Mouse (Mus musculus): ENCODE measurements around the gene Mxi1.
"Not testable (repeated sequence)": the region's sequence is repeated elsewhere in the genome, so short reads cannot be mapped to it uniquely, and the experiment has no call there.

The Mxi1 gene

GRCm38 (mm10) chr19:53364963-53365362 is 54.6 kb downstream of the Mxi1 start:
- peak; percentile 55 for DNase-seq (ENCODE audit: low spot score)

GRCm38 (mm10) chr19:53366057-53366775 is 55.9 kb downstream of the Mxi1 start:
- DNase-seq (ENCODE audit: low spot score) = no peak

- no peak for DNase-seq (ENCODE audit: low spot score)
Measured at GRCm38 (mm10) chr19:53366881-53367280, 56.6 kb downstream of the Mxi1 start.

GRCm38 (mm10) chr19:53369469-53370043 is 59.2 kb downstream of the Mxi1 start:
- peak; percentile 69 for DNase-seq (ENCODE audit: low spot score)

- DNase-seq (ENCODE audit: low spot score) = no peak
Measured at GRCm38 (mm10) chr19:53370233-53370632, 59.9 kb downstream of the Mxi1 start.

GRCm38 (mm10) chr19:53371666-53372065 is 61.3 kb downstream of the Mxi1 start, which contains the start of gene Gm10197:
Gm10197 (minus strand) TSS chr19:53371766.
- DNase-seq (ENCODE audit: low spot score) = no peak

- no peak for DNase-seq (ENCODE audit: low spot score)
Measured at GRCm38 (mm10) chr19:53373570-53373969, 63.3 kb downstream of the Mxi1 start.

- no peak for DNase-seq (ENCODE audit: low spot score)
Measured at GRCm38 (mm10) chr19:53375299-53375698, 65.0 kb downstream of the Mxi1 start.

GRCm38 (mm10) chr19:53375816-53376215 is 65.5 kb downstream of the Mxi1 start:
- DNase-seq (ENCODE audit: low spot score) = no peak

GRCm38 (mm10) chr19:53377652-53378051 is 67.3 kb downstream of the Mxi1 start:
- DNase-seq (ENCODE audit: low spot score) = no peak

- DNase-seq (ENCODE audit: low spot score) = no peak
Measured at GRCm38 (mm10) chr19:53378421-53378820, 68.1 kb downstream of the Mxi1 start.

- no peak for DNase-seq (ENCODE audit: low spot score)
Measured at GRCm38 (mm10) chr19:53383336-53383735, 73.0 kb downstream of the Mxi1 start.

GRCm38 (mm10) chr19:53389417-53389816 is 79.1 kb downstream of the Mxi1 start:
- DNase-seq (ENCODE audit: low spot score) = no peak

GRCm38 (mm10) chr19:53389851-53390431 is 79.6 kb downstream of the Mxi1 start:
- DNase-seq (ENCODE audit: low spot score) = peak; percentile 42

- DNase-seq (ENCODE audit: low spot score) = peak; percentile 99
Measured at GRCm38 (mm10) chr19:53390495-53391007, 80.2 kb downstream of the Mxi1 start, which contains the start of gene Smndc1. Smndc1 (minus strand) TSS chr19:53390578.

- no peak for DNase-seq (ENCODE audit: low spot score)
Measured at GRCm38 (mm10) chr19:53391386-53391785, 81.1 kb downstream of the Mxi1 start.

GRCm38 (mm10) chr19:53391787-53392186 is 81.5 kb downstream of the Mxi1 start:
- DNase-seq (ENCODE audit: low spot score) = no peak

GRCm38 (mm10) chr19:53392781-53393343 is 82.5 kb downstream of the Mxi1 start:
- no peak for DNase-seq (ENCODE audit: low spot score)

- DNase-seq (ENCODE audit: low spot score) = no peak
Measured at GRCm38 (mm10) chr19:53393646-53394045, 83.3 kb downstream of the Mxi1 start.

GRCm38 (mm10) chr19:53394552-53394951 is 84.2 kb downstream of the Mxi1 start:
- DNase-seq (ENCODE audit: low spot score) = peak; percentile 39

GRCm38 (mm10) chr19:53394956-53395355 is 84.6 kb downstream of the Mxi1 start:
- DNase-seq (ENCODE audit: low spot score) = not testable (repeated sequence)

GRCm38 (mm10) chr19:53395805-53396204 is 85.5 kb downstream of the Mxi1 start:
- not testable (repeated sequence) for DNase-seq (ENCODE audit: low spot score)
